Mouse (Mus musculus): ENCODE results near the gene Tpi1. TPM values are rescaled to one million over a fixed set of nuclear protein-coding genes. Genes with fewer than 3 reads are reported as not detected.

Gene Tpi1
- polyA plus RNA-seq (2015; fragmentation: Nextera tagmentation; extraction: Ambion mirVana), result 717 and 755 TPM in 2 replicates

DNA sequence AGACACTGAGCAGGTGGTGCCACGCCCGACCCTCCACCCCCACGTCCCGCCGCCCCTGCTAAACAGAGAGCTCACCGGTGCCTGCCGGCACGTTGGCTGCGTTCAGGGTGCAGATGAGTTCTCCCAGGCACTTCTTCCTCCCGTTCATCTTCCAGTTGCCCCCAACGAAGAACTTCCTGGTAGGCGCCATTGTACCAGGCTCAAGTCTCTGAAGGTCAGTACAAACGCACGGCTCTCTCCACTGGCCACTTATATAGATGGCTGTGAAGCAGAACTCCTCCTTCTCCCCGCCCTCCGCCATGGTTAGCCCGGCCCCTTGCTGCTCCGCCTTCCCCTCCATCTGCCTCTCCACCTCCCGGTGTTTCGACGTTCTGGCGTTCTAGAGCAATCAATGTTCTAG is at the start of gene Tpi1:
TSS of gene Tpi1 (minus strand) at position 364 of the 400 bp plus-strand sequence.
- peak; percentile 89 for ATAC-seq (replicated peaks; ENCODE audit: low FRiP score)
- Histone ChIP-seq H3K4me3 (replicated peaks) (peak within 1 kb of the TSS; percentile 80), H3K36me3 (peaks cover 56% of the 10 kb centered on the region), H3K9me3 (replicated peaks) (no peaks in the 10 kb centered on the region), H3K27ac (peak within 1 kb of the TSS; percentile 92), H3K4me1 (peaks cover 53% of the 10 kb centered on the region), H3K4me2 (peak within 1 kb of the TSS; percentile 69), H3K9ac (peak within 1 kb of the TSS; percentile 75), H3K27me3 (no peaks in the 10 kb centered on the region)
- WGBS, result under 1% methylated on average over 22 of the region's 22 CpGs

DNA sequence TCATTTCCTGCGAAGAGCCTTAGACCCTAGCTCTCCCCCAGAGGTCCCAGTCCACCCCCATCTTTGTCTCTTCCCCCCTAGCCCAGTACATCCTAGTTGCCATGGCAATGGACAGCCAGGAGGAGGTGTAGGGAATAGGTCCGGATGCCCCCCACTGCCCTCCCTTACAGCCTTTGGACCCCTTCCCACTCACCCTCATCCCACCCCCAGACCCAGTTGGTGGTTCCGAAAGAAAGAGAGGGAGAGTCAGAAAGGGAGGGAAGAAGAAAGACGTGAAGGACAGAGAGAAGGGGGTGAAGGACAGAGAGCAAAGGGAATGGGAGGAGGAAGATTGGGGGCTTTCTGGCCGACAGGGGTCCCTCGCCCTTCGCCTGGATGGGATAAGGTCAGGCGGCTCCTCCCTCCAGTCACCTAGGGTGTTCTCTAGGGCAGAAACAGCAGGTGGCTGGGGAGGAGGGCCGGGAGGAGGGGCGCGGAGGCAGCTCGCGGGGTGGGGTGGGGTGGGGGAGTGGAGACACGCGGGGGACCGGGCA is 49.1 kb upstream of the Tpi1 start:
- WGBS, result under 1% methylated on average over 16 of the region's 16 CpGs
- Histone ChIP-seq H3K27me3 (peaks cover 30% of the 10 kb centered on the region), H3K9ac (peak overlapping the region; percentile 64), H3K4me3 (replicated peaks) (peak overlapping the region; percentile 55), H3K36me3 (no peaks in the 10 kb centered on the region), H3K9me3 (replicated peaks) (no peaks in the 10 kb centered on the region), H3K4me1 (peaks cover 52% of the 10 kb centered on the region), H3K4me2 (peak overlapping the region; percentile 97), H3K27ac (no peak overlapping the region)
- ATAC-seq (replicated peaks; ENCODE audit: low FRiP score), result peak; percentile 30

DNA sequence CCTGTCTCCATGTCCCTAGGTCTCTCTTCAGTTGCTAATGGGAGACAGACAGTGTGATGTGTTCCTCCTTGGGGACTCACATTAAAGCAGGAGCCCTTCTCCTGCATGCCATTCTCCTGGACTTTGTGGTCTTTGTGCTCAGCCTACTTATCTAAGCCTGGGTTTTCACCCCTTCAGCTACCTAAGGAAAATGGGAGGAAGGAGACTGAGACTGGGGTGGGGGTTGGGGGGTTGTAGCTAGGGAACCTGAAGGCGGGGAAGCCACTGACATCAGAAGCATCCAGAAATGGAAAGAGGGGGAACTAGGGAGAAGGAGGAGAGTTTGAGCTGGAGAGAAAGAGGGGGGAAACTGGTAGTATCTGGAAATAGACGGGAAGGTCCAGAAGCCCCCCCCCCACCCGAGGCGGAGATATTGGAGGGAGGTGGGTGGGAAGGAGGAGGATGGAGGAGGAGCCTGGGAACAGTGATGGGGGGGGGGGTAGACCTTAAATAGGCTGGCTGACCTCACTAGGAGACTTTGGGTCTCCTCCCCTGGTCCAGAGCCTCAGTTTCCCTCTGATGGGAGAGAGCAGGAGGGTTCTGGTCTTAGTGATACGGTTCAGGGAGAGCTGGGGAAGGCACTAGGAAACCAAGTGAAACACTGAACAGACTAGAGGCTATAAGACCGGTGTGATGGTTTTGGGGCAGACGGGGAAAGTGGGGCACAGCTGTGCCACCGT is 48.5 kb upstream of the Tpi1 start:
- Histone ChIP-seq H3K27me3 (peaks cover 30% of the 10 kb centered on the region), H3K36me3 (no peaks in the 10 kb centered on the region), H3K27ac (no peak overlapping the region), H3K9me3 (replicated peaks) (no peaks in the 10 kb centered on the region), H3K4me3 (replicated peaks) (peak overlapping the region; percentile 55), H3K9ac (peak overlapping the region; percentile 64), H3K4me2 (peak overlapping the region; percentile 97), H3K4me1 (peaks cover 59% of the 10 kb centered on the region)
- WGBS, result 10% methylated on average over 8 of the region's 8 CpGs
- no peak for ATAC-seq (replicated peaks; ENCODE audit: low FRiP score)

DNA sequence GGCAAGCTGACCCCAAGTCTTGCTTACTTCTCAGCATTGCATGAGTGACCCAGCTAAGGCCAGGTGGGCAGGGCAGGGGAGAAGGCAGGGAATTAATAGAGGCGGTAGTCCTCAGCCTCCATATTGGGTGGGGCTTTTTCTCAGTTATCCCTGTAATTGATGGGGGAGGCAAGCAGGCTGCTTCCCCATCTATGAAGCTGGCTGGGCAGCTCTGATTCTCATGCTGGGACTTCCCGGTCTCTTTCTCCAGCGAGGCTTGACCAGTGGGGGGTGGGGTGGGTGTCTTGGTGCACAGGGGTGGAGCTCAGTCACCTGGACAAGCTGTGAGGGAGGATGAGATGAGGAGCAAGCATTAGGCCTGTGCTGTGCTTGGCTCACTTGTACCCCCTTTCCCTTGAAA is 47.7 kb upstream of the Tpi1 start:
- Histone ChIP-seq H3K27ac (no peak overlapping the region), H3K4me2 (no peak overlapping the region), H3K4me1 (peaks cover 62% of the 10 kb centered on the region), H3K9ac (no peak overlapping the region), H3K4me3 (replicated peaks) (no peak overlapping the region), H3K36me3 (no peaks in the 10 kb centered on the region), H3K27me3 (peaks cover 28% of the 10 kb centered on the region), H3K9me3 (replicated peaks) (no peaks in the 10 kb centered on the region)
- ATAC-seq (replicated peaks; ENCODE audit: low FRiP score), result no peak
- WGBS, result 17% methylated on average over 3 of the region's 3 CpGs

DNA sequence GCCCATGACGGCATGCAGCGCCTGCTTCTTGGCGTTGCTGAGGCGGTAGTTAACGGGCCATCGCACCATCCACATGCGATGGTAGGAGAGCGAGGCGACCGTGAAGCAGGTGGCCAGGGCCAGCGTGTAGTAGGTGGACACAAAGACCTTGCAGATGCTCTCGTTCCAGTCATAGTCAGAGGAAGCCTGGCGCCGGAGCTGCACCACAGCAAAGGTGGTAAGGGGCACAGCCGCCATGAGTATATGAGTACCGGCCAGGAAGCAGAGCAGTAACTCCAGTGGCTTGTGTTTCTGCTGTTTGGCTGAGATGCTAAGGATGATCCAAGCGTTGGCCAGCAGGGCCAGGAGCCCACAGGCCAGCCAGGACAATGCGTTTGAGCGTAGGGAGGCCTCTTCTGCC is 47.2 kb upstream of the Tpi1 start:
- ATAC-seq (replicated peaks; ENCODE audit: low FRiP score), result no peak
- H3K36me3 ChIP-seq, result no peaks in the 10 kb centered on the region
- H3K4me2 ChIP-seq, result no peak overlapping the region
- H3K4me3 ChIP-seq (replicated peaks), result no peak overlapping the region
- peaks cover 66% of the 10 kb centered on the region for H3K4me1 ChIP-seq
- no peak overlapping the region for H3K9ac ChIP-seq
- peaks cover 26% of the 10 kb centered on the region for H3K27me3 ChIP-seq
- no peaks in the 10 kb centered on the region for H3K9me3 ChIP-seq (replicated peaks)
- no peak overlapping the region for H3K27ac ChIP-seq
- WGBS, result 83% methylated on average over 19 of the region's 19 CpGs

DNA sequence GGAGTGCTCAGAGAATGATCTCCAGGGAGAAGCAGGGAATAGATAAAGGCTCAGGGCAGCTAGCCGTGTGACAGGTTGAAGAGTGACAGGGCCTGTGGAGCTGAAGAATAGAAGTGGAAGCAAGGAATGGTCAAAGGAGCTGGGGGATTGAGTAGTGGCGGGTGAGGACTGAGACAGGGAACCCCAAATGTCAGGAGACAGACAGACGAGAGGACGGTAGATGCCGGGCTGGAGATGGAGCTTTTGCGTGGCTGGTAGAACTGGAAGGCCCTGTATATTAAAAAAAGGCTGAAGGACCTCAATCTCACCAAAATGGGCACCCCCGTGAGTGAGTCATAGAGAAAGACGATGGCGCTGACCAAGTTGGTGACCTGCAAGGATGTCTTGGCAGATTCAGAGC is 46.4 kb upstream of the Tpi1 start:
- H3K4me2 ChIP-seq, result no peak overlapping the region
- no peaks in the 10 kb centered on the region for H3K9me3 ChIP-seq (replicated peaks)
- peaks cover 73% of the 10 kb centered on the region for H3K4me1 ChIP-seq
- H3K27me3 ChIP-seq, result peaks cover 26% of the 10 kb centered on the region
- no peak overlapping the region for H3K4me3 ChIP-seq (replicated peaks)
- no peak overlapping the region for H3K27ac ChIP-seq
- no peak for ATAC-seq (replicated peaks; ENCODE audit: low FRiP score)
- WGBS, result 90% methylated on average over 9 of the region's 9 CpGs
- H3K36me3 ChIP-seq, result no peaks in the 10 kb centered on the region
- no peak overlapping the region for H3K9ac ChIP-seq

DNA sequence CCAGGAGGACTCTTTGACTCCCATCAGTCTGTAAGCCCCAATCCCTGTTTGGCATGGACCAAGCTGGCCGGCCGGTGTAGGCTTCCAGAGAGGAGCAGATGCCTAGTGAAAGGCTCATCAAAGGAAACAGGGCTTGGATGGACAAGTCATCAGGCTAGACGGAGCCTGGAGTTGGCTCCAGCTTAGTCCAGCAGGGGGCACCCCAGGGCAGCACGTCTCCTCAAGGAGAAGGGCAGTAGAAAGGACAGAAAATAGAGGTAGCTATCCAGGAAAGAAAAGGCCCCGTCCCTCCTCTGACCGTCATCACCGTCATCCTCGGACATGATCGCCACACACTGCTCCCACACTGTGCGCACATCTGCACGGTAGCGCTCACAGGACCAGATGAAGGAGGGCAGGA is 45.6 kb upstream of the Tpi1 start:
- H3K4me1 ChIP-seq, result peaks cover 76% of the 10 kb centered on the region
- H3K27ac ChIP-seq, result no peak overlapping the region
- ATAC-seq (replicated peaks; ENCODE audit: low FRiP score), result 0 out of 2 replicates have a peak, but pooled peaks have one; percentile 3
- H3K27me3 ChIP-seq, result peaks cover 18% of the 10 kb centered on the region
- H3K9me3 ChIP-seq (replicated peaks), result no peaks in the 10 kb centered on the region
- 0 out of 2 replicates have a peak overlapping the region, but pooled peaks have one; percentile 0 for H3K4me3 ChIP-seq (replicated peaks)
- H3K9ac ChIP-seq, result no peak overlapping the region
- H3K36me3 ChIP-seq, result no peaks in the 10 kb centered on the region
- peak overlapping the region; percentile 26 for H3K4me2 ChIP-seq
- 11% methylated on average over 12 of the region's 12 CpGs for WGBS

DNA sequence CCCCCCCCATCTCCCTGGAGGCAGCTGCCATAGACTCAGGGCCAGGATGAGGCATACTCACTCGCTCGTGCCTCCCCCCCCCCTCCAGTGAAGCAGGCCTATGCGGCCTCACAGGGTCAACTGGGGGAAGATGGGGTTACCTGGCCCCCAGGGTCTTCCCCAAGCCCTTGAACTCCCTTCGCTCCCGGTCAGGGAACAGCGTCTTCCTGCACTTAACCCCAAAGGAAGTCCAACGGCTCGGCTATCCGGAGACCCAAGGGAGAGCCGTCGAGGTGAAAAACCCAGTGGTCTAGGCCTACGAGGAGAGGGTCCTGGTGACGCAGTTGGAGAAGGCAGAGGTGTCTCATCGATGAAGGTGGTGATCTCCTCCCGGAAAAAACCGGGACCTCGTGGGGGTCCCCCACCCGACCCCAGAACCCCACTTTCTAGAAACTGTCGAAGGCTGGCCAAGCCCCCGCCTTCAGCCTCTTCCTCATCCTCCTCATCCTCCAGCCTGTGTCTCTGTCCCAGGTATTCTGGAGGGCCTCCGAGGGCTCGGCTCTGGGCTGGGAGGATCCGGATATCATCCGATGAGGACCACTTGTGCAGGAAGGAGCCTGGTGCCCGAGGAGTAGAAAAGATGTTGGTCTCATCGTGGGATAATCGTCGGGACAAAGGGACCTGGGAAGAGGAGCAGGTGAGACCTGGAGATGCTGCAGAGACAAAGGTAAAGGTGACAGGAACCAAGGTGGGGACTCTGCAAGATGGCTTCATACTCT is 44.6 kb upstream of the Tpi1 start:
- no peak for ATAC-seq (replicated peaks; ENCODE audit: low FRiP score)
- 77% methylated on average over 27 of the region's 28 CpGs for WGBS
- Histone ChIP-seq H3K27me3 (peaks cover 17% of the 10 kb centered on the region), H3K4me3 (replicated peaks) (0 out of 2 replicates have a peak overlapping the region, but pooled peaks have one; percentile 73), H3K9me3 (replicated peaks) (no peaks in the 10 kb centered on the region), H3K9ac (no peak overlapping the region), H3K27ac (no peak overlapping the region), H3K36me3 (peaks cover 4% of the 10 kb centered on the region; the same call in 1 of the 2 replicates), H3K4me2 (peak overlapping the region; percentile 84), H3K4me1 (peaks cover 70% of the 10 kb centered on the region)

DNA sequence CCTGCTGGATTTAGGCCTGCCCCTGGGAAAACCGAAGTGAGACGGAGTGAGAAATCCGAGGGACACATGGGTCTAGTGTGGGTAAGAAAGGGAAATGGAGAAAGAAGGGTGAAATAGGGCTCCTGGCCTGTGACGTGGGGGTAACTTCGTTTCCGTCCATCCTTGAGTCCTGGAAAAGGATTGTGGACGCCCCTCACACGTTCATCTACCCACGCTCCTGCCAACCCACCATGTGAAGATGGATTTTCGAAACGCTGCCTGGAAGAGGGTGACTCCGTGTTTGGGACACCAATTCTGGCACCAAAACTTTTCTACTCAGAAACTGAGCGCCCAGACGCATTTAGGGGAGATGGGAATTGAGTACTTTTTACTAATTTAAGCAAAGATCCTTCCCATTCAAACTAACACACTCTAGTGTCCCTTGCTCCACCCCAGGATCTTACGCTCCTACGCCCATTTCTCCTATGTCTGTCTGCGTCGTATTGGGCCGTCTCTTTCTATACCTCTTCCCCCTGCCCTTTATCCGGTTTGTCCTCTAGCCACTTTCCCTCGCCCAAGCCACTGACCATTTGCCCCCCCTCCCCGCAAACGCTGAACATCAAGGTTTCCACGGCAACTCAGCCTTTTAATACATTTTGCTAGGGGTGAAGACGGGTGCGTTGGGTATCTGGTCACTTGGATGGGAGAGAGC is 43.9 kb upstream of the Tpi1 start:
- Histone ChIP-seq H3K4me3 (replicated peaks) (peak overlapping the region; percentile 73), H3K9ac (peak overlapping the region; percentile 90; the same call in 1 of the 2 replicates), H3K4me2 (peak overlapping the region; percentile 84), H3K36me3 (peaks cover 11% of the 10 kb centered on the region), H3K4me1 (peaks cover 63% of the 10 kb centered on the region), H3K9me3 (replicated peaks) (no peaks in the 10 kb centered on the region), H3K27ac (peak overlapping the region; percentile 96), H3K27me3 (peaks cover 15% of the 10 kb centered on the region)
- ATAC-seq (replicated peaks; ENCODE audit: low FRiP score), result no peak
- 21% methylated on average over 26 of the region's 26 CpGs for WGBS

DNA sequence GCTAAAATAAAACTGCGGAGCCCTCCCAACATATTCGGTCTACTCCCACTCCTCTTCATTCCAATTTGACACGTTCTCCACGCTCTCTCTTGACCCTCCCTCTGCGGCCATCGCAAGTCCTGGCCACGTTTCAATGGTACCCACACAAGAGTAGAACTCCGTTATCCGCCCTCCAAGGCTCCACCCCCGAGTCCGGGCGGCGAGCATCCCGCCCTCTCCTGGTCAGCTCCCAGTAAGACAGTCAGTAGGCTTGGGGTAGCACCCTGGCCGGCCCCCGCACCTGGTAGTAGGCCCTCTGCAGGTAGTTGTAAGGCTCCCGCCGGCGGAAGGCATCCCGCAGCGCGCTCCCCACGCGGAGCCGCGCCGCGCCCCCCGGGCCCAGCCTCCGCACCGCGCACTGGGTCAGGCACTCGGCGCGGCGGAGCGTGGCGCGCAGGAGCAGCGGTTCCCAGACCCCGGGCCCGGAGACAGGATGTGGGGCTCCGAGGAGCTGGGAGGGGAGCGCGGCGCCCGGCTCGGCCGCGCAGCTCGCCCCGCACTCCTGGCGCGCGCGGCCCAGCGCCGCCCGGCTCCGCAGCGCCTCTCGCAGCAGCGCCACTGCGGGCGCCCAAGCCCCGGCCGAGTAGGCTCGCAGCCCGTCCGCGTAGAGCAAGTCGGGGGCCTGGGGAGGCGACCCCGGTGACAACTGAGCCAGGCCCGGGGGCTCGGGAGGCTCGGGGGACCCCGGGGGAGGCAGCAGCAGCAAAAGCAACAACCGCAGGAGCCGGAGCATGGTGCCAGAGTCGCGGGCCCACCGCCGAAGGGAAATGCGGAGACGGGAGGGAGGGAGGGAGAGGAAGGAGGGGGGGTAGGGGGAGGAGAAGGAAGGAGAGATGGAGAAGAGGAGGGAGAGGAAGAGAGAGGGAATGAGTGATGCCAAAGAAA is 43.1 kb upstream of the Tpi1 start, which contains the start of gene P3h3:
TSS of gene P3h3 (minus strand) at position 837 of the 924 bp plus-strand sequence.
- under 1% methylated on average over 84 of the region's 86 CpGs for WGBS
- peaks cover 19% of the 10 kb centered on the region for H3K36me3 ChIP-seq
- no peaks in the 10 kb centered on the region for H3K9me3 ChIP-seq (replicated peaks)
- ATAC-seq (replicated peaks; ENCODE audit: low FRiP score), result peak; percentile 82
- peak within 1 kb of the TSS; percentile 90 for H3K9ac ChIP-seq
- H3K4me3 ChIP-seq (replicated peaks), result peak within 1 kb of the TSS; percentile 73
- peak within 1 kb of the TSS; percentile 84 for H3K4me2 ChIP-seq
- peaks cover 57% of the 10 kb centered on the region for H3K4me1 ChIP-seq
- H3K27me3 ChIP-seq, result peaks cover 12% of the 10 kb centered on the region
- H3K27ac ChIP-seq, result peak within 1 kb of the TSS; percentile 96

DNA sequence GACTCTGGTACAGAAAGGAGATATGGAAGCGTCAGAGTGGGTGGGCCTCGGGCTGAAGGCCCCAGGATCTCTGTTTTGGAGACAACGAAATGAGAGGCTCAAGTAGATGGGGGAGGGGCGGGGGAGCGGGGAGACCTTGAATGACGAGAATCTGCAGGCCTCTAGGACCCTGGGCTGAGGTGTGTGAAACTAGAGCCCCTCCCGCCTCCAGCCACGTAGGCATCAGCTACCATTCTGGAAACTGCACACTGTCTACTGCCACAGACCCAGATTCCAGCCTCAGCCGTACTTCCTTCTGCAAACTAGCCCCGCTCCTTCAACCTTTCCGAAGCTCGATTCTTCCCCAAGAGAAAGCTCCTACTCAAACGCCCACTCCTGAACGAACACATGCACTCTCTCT is 42.2 kb upstream of the Tpi1 start:
- H3K27me3 ChIP-seq, result peaks cover 12% of the 10 kb centered on the region
- peak overlapping the region; percentile 73 for H3K4me3 ChIP-seq (replicated peaks)
- peak overlapping the region; percentile 90; the same call in 1 of the 2 replicates for H3K9ac ChIP-seq
- H3K4me2 ChIP-seq, result peak overlapping the region; percentile 84
- H3K9me3 ChIP-seq (replicated peaks), result no peaks in the 10 kb centered on the region
- peak; percentile 50; the same call in 1 of the 2 replicates for ATAC-seq (replicated peaks; ENCODE audit: low FRiP score)
- peak overlapping the region; percentile 96 for H3K27ac ChIP-seq
- H3K36me3 ChIP-seq, result peaks cover 20% of the 10 kb centered on the region
- H3K4me1 ChIP-seq, result peaks cover 48% of the 10 kb centered on the region
- 6% methylated on average over 14 of the region's 14 CpGs for WGBS

Measured in kidney, embryonic 15.5 days (tissue).